Mouse (Mus musculus) G1E (cell line): Measurements from ENCODE around the gene Mfsd14a. TPM values are rescaled to one million over a fixed set of nuclear protein-coding genes. Genes with fewer than 3 reads are reported as not detected.
A peak's percentile ranks its signal among the peaks of the same experiment; 100 is the strongest.

Source experiments
- ATAC-seq: 2 replicates; pipeline ENCODE4 v1.8.0; 2016; ENCODE audit warnings: mild to moderate bottlenecking; ENCODE audit not compliant: insufficient number of reproducible peaks, poor library complexity, low FRiP score, severe bottlenecking; ENCODE audit errors: extremely low read depth
- DNase-seq: peaks from one replicate; pipeline ENCODE4 v3.0.0; 2012; ENCODE audit warnings: low spot score
- H3K27me3 ChIP-seq: 2 replicates; pipeline ENCODE4 v1.6.1; 2012; ENCODE audit warnings: mild to moderate bottlenecking, low read length, inconsistent platforms; ENCODE audit not compliant: insufficient read depth
- H3K36me3 ChIP-seq: replicated peaks from 2 replicates; pipeline ENCODE3; 2012; ENCODE audit warnings: mild to moderate bottlenecking, inconsistent platforms
- H3K4me1 ChIP-seq: 2 replicates; pipeline ENCODE4 v1.6.1; 2012; ENCODE audit warnings: low read depth, low read length, inconsistent platforms, mixed read lengths; ENCODE audit not compliant: insufficient read depth
- H3K4me3 ChIP-seq: 2 replicates; pipeline ENCODE4 v1.5.1; 2012; ENCODE audit warnings: low read depth, mild to moderate bottlenecking, inconsistent platforms, low read length, moderate library complexity, mixed read lengths
- H3K9me3 ChIP-seq: replicated peaks from 2 replicates; pipeline ENCODE4 v1.6.1; 2012; ENCODE audit warnings: inconsistent platforms
- CTCF ChIP-seq: IDR thresholded peaks from 2 replicates; pipeline ENCODE4 v1.5.1; 2012; ENCODE audit warnings: low read depth, low read length, inconsistent platforms, mixed read lengths
- GATA1 ChIP-seq: IDR thresholded peaks from 2 replicates; pipeline ENCODE4 v1.6.1; 2012; ENCODE audit warnings: borderline replicate concordance, low read length, inconsistent platforms, mixed read lengths
- GATA2 ChIP-seq: IDR thresholded peaks from 2 replicates; pipeline ENCODE4 v1.6.1; 2012; ENCODE audit warnings: low read depth, low read length, inconsistent platforms, borderline replicate concordance
- POLR2AphosphoS5 ChIP-seq: IDR thresholded peaks from 2 replicates; pipeline ENCODE4 v1.6.1; 2012; ENCODE audit warnings: low read depth, low read length, inconsistent platforms; ENCODE audit not compliant: insufficient replicate concordance
- TAL1 ChIP-seq: conservative IDR thresholded peaks from 2 replicates; pipeline ENCODE4 v1.6.1; 2012; ENCODE audit warnings: low read depth, low read length, inconsistent platforms, mixed read lengths
- polyA plus RNA-seq: library from polyadenylated mRNA; stranded (reverse); fragments of >175 nt; gene quantifications from 2 replicates; pipeline ENCODE4 v1.2.3, GENCODE M21; 2012
- total RNA-seq, 2 experiments: library from RNA; stranded (forward) in 1 of 2; stranded (reverse) in 1 of 2; fragments of 200-1000 nt in 1 of 2; fragments of >200 nt in 1 of 2; fragmentation: Nextera tagmentation in 1 of 2; gene quantifications; 2 replicates each; pipeline ENCODE4 v1.2.3; 2014 to 2017

Gene Mfsd14a
- total and polyA plus RNA-seq, 3 experiments = 15.0 to 86.5 (median 73.6) TPM

GRCm38 (mm10) chr3:116614295-116614892, 48.1 kb downstream of the Mfsd14a start, which contains the start of gene Trmt13:
TSS of gene Trmt13 (minus strand) at chr3:116614587.
- Histone ChIP-seq H3K27me3 (no peaks in the 10 kb centered on the region), H3K4me1 (peaks cover 28% of the 10 kb centered on the region), H3K4me3 (no peak within 1 kb of the TSS), H3K9me3 (no peaks in the 10 kb centered on the region), H3K36me3 (peaks cover 73% of the 10 kb centered on the region)
- ATAC-seq (no peak), DNase-seq (no peak)
- TF ChIP-seq CTCF = no peak
- no peak for TF ChIP-seq GATA1
- no peak for TF ChIP-seq POLR2AphosphoS5
- TF ChIP-seq GATA2 = no peak
- TF ChIP-seq TAL1 = no peak

GRCm38 (mm10) chr3:116604570-116604969, 57.9 kb downstream of the Mfsd14a start:
- no peak for TF ChIP-seq GATA2
- no peak for TF ChIP-seq POLR2AphosphoS5
- TF ChIP-seq GATA1 = no peak
- no peak for TF ChIP-seq TAL1
- TF ChIP-seq CTCF = no peak
- Histone ChIP-seq H3K4me3 (no peak overlapping the region), H3K4me1 (peaks cover 9% of the 10 kb centered on the region; the same call in 1 of the 2 replicates), H3K36me3 (peaks cover 68% of the 10 kb centered on the region), H3K9me3 (no peaks in the 10 kb centered on the region), H3K27me3 (no peaks in the 10 kb centered on the region)
- no peak for DNase-seq
- no peak for ATAC-seq

- Histone ChIP-seq H3K4me3 (no peak overlapping the region), H3K4me1 (peaks cover 25% of the 10 kb centered on the region), H3K9me3 (no peaks in the 10 kb centered on the region), H3K36me3 (peaks cover 62% of the 10 kb centered on the region), H3K27me3 (no peaks in the 10 kb centered on the region)
- DNase-seq = no peak
- TF ChIP-seq GATA1 = no peak
- TF ChIP-seq TAL1 = no peak
- TF ChIP-seq POLR2AphosphoS5 = no peak
- TF ChIP-seq CTCF = no peak
- no peak for TF ChIP-seq GATA2
- no peak for ATAC-seq
These were observed 60.7 kb downstream of the Mfsd14a start for GRCm38 (mm10) chr3:116601781-116602180.

- ATAC-seq (peak; percentile 22; the same call in 1 of the 2 replicates), DNase-seq (no peak)
- H3K9me3 ChIP-seq = no peaks in the 10 kb centered on the region
- TF ChIP-seq TAL1 (no peak), GATA1 (no peak), GATA2 (no peak), CTCF (no peak), POLR2AphosphoS5 (no peak)
- H3K27me3 ChIP-seq = no peaks in the 10 kb centered on the region
- H3K4me1 ChIP-seq = peaks cover 32% of the 10 kb centered on the region
- no peak overlapping the region for H3K4me3 ChIP-seq
- H3K36me3 ChIP-seq = peaks cover 56% of the 10 kb centered on the region
These were observed 61.5 kb downstream of the Mfsd14a start for GRCm38 (mm10) chr3:116601005-116601404.

- DNase-seq (no peak), ATAC-seq (no peak)
- H3K36me3 ChIP-seq = peaks cover 48% of the 10 kb centered on the region
- peaks cover 32% of the 10 kb centered on the region for H3K4me1 ChIP-seq
- no peaks in the 10 kb centered on the region for H3K9me3 ChIP-seq
- H3K4me3 ChIP-seq = no peak overlapping the region
- no peak for TF ChIP-seq CTCF
- H3K27me3 ChIP-seq = no peaks in the 10 kb centered on the region
These were observed 62.8 kb downstream of the Mfsd14a start for GRCm38 (mm10) chr3:116599705-116600104.

- no peak for ATAC-seq
- TF ChIP-seq TAL1 (no peak), GATA2 (no peak), CTCF (no peak), POLR2AphosphoS5 (no peak), GATA1 (no peak)
These were observed 66.9 kb downstream of the Mfsd14a start for GRCm38 (mm10) chr3:116595603-116595991.

More at GRCm38 (mm10) chr3:116595603-116595991, 66.9 kb downstream of the Mfsd14a start:
- no peak for DNase-seq
- peak overlapping the region; percentile 94 for H3K4me3 ChIP-seq
- peaks cover 30% of the 10 kb centered on the region for H3K4me1 ChIP-seq
- H3K36me3 ChIP-seq = peaks cover 35% of the 10 kb centered on the region
- H3K9me3 ChIP-seq = no peaks in the 10 kb centered on the region
- H3K27me3 ChIP-seq = no peaks in the 10 kb centered on the region
